Mouse (Mus musculus) bone marrow, adult 2 months (tissue): Measurements from ENCODE around the gene Sos2. TPM values are rescaled to one million over a fixed set of nuclear protein-coding genes. Genes with fewer than 3 reads are reported as not detected.
A peak's percentile ranks its signal among the peaks of the same experiment; 100 is the strongest.

Experiments used
- H3K27ac ChIP-seq: fragments of 200-500 bp; 2 replicates; pipeline ENCODE4 v1.5.1; 2012; ENCODE audit warnings: low read depth, mild to moderate bottlenecking, control low read depth, inconsistent platforms, low read length; ENCODE audit not compliant: control insufficient read depth, poor library complexity, insufficient read depth
- H3K4me1 ChIP-seq: fragments of 200-500 bp; 2 replicates; pipeline ENCODE4 v1.6.1; 2011; ENCODE audit warnings: low read length; ENCODE audit not compliant: control insufficient read depth, insufficient read depth
- H3K4me3 ChIP-seq: fragments of 200-500 bp; replicated peaks from 2 replicates; pipeline ENCODE3; 2011; ENCODE audit warnings: mild to moderate bottlenecking, low read depth, low read length, control low read depth; ENCODE audit not compliant: control insufficient read depth
- CTCF ChIP-seq: fragments of 200-500 bp; IDR thresholded peaks from 2 replicates; pipeline ENCODE4 v1.5.1; 2011; ENCODE audit warnings: low read length, control low read depth; ENCODE audit not compliant: control insufficient read depth, insufficient read depth
- POLR2A ChIP-seq: fragments of 200-500 bp; IDR thresholded peaks from 2 replicates; pipeline ENCODE4 v1.6.1; 2011; ENCODE audit warnings: low read depth, mild to moderate bottlenecking, control low read depth, low read length, borderline replicate concordance; ENCODE audit not compliant: control insufficient read depth
- WGBS: fragments of 180-500 bp; shearing (Covaris S2); methylation state at CpG from one replicate; pipeline ENCODE4 v1.1.7; 2018; 5-methylcytosine and 5-hydroxymethylcytosine counted together
- polyA plus RNA-seq: library from polyadenylated mRNA; stranded (reverse); fragments of >200 nt; gene quantifications from 2 replicates; pipeline ENCODE4 v1.2.4, GENCODE M21; 2011; ENCODE audit warnings: low replicate concordance; ENCODE audit not compliant: missing spikeins, insufficient read depth, insufficient read length

Gene Sos2
- polyA plus RNA-seq, 1 experiment: 10.9 TPM

DNA sequence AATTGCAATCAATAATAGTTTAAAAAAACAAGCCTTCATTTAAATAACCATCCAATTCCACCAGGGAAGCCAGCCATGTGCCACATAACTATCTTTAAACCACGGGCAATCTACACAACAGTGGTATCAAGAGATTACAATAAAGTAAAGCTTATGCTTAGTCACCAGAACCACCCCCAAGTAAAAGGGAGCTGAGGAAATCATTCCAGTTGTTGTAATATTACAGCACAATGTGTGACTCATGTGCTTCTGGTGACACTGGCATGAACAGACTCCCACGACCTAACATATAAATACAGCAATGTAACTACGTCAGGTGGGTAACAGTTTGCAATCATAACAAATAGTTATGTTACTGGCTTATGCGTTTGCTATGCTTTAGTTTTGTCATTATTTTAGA, 84.2 kb downstream of the Sos2 start:
- TF ChIP-seq CTCF (no peak), POLR2A (no peak)
- no peaks in the 10 kb centered on the region; the same call in 1 of the 2 replicates for H3K4me1 ChIP-seq
- WGBS: 68% methylated on average over 4 of the region's 4 CpGs
- H3K4me3 ChIP-seq: no peak overlapping the region
- H3K27ac ChIP-seq: no peak overlapping the region

DNA sequence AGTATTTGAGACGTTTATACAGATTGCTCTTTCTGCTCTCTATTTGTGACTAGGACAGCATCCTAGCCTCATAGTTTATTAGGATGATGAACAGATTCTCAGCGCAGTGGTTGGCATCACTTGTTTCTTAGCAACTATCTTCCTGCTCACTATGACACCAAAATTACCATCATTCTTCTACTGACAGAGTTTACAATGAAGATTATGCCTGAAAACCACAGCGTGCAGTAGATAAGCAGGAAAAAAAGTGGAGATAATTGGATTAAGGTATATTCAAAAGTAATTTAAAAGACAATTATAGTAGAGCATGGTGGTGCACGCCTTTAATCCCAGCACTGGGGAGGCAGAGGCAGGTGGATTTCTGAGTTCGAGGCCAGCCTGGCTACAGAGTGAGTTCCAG, 88.5 kb downstream of the Sos2 start:
- WGBS: 78% methylated on average over 5 of the region's 5 CpGs

DNA sequence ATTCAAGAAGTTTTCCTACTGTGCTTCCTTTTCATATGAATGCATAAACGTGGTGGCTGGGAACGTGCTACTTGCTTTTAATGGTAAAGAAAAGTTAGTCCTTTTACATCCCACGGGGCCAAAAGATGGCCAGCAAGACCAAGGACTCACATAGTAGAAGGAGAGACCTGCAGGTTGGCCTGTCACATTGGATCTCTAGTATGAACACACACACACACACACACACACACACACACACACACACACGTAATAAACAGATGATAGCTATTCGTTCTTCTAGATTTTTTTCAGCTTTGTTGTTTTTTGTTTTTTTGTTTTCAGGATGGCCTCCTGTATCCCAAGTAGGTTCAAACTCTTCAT, 98.4 kb downstream of the Sos2 start:
- WGBS: 33% methylated on average over 5 of the region's 5 CpGs
- no peaks in the 10 kb centered on the region; the same call in 1 of the 2 replicates for H3K4me1 ChIP-seq
- H3K4me3 ChIP-seq: no peak overlapping the region
- peak overlapping the region; percentile 76; the same call in 1 of the 2 replicates for H3K27ac ChIP-seq
- TF ChIP-seq CTCF (no peak), POLR2A (no peak)

More for the DNA sequence above, 88.5 kb downstream of the Sos2 start:
- no peak for TF ChIP-seq CTCF
- TF ChIP-seq POLR2A: no peak
- Histone ChIP-seq H3K4me3 (no peak overlapping the region), H3K27ac (no peak overlapping the region), H3K4me1 (no peaks in the 10 kb centered on the region; the same call in 1 of the 2 replicates)

DNA sequence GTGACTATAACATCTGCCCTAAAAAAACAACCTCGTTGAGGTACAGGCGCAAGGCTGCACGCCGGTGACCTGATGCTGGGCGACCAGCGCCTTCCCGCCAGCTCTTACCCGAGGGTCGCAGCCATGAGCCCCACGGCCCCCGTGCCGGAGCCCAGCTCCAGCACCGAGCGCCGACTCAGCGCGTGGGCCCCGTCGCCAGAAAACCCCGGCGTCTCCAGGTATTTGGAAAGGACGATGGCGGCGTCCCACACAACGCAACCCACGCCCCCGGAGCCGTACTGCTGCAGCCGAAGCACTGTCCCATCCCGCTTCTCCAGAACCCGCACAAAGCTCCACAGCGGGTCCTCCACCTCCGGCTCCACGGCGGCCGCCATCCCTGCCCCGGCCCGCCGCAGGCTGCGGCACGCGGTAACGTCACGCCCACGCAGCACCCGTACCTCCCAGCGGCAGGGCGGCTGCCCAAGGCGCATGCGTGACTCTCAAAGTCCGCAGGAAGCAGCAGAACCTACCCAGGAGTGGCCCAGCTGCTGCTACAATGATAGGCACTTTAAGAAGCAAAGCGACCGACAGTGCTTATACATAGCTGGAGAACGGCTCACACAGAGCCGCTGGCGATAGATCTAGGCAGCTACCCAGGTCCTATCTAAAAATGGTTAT, 98.9 kb downstream of the Sos2 start, which contains the start of gene Vcpkmt:
Gene Vcpkmt (minus strand): TSS at position 416 of the 657 bp plus-strand sequence.
- no peaks in the 10 kb centered on the region; the same call in 1 of the 2 replicates for H3K4me1 ChIP-seq
- TF ChIP-seq CTCF (no peak), POLR2A (peak; percentile 83; the same call in 1 of the 2 replicates)
- peak within 1 kb of the TSS; percentile 97 for H3K4me3 ChIP-seq
- H3K27ac ChIP-seq: peak within 1 kb of the TSS; percentile 76
- under 1% methylated on average over 56 of the region's 56 CpGs for WGBS

DNA sequence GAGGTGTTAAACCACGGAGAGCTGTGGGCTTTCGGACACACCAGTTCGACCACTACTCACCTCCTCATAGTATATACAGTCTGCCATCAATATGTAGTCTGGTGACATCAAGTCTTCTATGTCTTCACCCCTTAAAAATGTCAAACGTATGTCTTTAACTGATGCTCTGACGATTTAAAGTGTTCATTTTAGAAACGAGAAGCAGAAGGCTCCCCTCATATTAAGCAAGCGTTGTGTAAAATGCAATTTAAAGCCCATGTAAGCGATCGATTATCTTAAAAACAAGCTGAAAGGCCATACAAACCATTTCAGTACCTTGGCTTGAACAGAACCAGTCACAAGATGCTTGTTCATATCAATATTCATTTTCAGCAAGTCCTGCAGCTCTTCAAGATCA, 99.4 kb downstream of the Sos2 start:
- WGBS: 11% methylated on average over 9 of the region's 9 CpGs
- TF ChIP-seq CTCF (no peak), POLR2A (no peak)
- no peaks in the 10 kb centered on the region; the same call in 1 of the 2 replicates for H3K4me1 ChIP-seq
- peak overlapping the region; percentile 97 for H3K4me3 ChIP-seq
- no peak overlapping the region for H3K27ac ChIP-seq

DNA sequence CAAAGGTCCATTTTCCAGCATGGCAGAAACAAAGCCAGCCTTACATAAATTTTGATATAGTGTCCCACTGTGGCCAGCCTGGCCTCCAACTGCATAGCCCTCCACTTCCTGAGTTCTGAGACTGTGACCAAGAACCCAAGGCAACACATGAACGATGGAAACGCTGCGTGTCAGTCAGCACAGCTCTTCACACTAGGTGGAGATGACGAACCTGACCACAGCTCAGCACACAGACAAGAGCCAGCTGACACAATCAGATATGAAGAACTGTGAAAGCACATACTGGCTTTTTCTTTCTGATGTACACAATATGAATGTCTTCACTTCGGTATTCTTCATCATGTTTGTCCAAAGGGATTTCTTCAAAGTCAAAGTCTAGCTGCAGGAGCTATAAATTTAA, 102.0 kb downstream of the Sos2 start:
- Histone ChIP-seq H3K4me3 (no peak overlapping the region), H3K4me1 (no peaks in the 10 kb centered on the region; the same call in 1 of the 2 replicates), H3K27ac (no peak overlapping the region)
- TF ChIP-seq POLR2A: no peak
- TF ChIP-seq CTCF: no peak
- 62% methylated on average over 5 of the region's 5 CpGs for WGBS

DNA sequence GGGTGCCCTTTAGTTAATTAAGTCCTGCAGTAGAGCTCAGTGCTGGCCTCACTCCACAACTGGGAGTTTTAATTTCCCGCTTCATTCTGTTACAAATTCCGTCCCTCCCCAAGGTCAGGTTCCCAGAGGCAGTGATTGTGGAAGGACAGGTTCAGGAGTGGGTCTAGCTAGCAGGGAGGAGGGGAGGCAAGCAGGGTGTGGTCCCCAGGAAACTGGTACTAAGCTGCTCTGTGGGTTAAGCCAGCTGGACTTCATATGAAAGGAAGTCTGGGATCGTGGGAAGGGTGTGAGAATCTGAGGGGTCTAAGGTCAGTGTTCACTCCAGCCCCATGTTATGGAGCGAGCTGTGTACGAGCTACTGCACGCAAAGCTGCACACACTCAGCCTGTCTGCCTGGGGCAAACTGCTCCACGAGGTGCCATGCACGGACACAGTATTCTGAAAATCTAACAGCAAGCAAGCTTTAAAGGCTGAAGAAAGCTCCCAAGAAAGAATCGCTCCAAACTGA, 105.5 kb downstream of the Sos2 start:
- H3K4me3 ChIP-seq: no peak overlapping the region
- H3K4me1 ChIP-seq: no peaks in the 10 kb centered on the region; the same call in 1 of the 2 replicates
- no peak for TF ChIP-seq CTCF
- no peak for TF ChIP-seq POLR2A
- WGBS: 83% methylated on average over 9 of the region's 9 CpGs
- H3K27ac ChIP-seq: no peak overlapping the region

DNA sequence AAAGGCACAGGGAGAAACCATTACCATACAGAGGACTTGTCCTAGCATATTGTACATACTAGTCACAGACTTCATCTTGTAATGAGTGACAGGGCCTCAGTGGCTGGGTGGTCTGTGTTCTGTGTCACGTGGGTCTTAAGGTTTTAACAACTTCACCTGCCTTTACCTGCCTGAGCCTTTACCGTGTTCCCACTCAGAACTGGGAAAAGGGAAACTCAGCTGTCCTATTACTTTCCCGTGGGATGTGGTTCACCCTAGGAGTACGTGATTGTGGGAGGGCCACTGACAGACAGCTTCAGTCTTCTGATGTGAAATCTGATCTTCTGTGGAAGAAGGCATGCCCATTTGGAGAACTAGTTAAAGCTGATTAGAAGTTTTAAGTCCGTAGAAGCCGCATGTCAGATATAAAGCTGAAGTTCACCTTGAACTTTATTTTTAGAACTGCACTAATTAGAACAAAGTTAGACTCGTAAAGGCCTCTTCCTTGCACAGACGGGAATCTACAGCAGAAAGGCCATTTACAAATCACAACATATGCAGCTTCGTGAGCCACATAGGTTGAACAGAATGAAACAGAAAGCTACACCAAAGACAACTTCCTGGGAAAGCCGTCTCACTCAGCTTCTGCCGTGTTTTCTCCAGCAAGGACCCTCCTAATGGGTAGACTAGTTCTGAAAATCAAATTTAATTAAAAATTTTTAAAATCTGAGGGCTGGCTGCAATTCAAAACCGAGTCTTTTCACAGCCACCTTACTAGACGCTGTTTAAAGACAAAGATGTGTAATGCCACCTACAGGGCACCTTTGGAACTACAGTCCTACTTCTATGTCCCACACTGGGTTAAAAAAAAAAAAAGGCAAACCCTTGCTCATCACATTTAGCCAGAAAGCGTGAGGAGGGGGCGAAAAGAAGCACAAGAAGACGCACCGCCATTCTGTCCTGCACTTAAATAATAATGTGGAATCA, 107.5 kb downstream of the Sos2 start:
- no peaks in the 10 kb centered on the region; the same call in 1 of the 2 replicates for H3K4me1 ChIP-seq
- peak overlapping the region; percentile 48 for H3K4me3 ChIP-seq
- H3K27ac ChIP-seq: no peak overlapping the region
- no peak for TF ChIP-seq POLR2A
- 0 out of 2 replicates have a peak, but pooled peaks have one; percentile 19 for TF ChIP-seq CTCF
- 23% methylated on average over 17 of the region's 17 CpGs for WGBS

DNA sequence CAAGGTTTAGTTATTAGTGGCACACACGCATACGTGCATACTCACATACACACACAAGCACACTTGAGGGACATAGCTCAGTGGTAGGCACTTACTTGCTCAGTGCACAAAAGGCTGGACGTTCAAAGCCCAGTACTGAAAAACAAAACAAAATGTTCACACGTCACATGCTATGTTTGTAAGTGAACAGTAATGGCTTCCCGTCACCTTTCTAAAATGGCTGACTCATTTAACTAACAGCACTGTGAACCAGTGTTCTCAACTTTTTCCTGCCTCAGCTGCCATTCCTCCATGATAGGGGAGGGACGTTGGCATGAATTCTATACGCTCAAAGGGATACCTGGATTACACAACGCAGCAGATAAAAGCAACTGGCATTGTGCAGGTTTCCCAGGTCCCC, 108.4 kb downstream of the Sos2 start:
- 86% methylated on average over 8 of the region's 8 CpGs for WGBS
- no peaks in the 10 kb centered on the region; the same call in 1 of the 2 replicates for H3K4me1 ChIP-seq
- H3K4me3 ChIP-seq: no peak overlapping the region
- no peak for TF ChIP-seq POLR2A
- TF ChIP-seq CTCF: no peak
- H3K27ac ChIP-seq: no peak overlapping the region
